Mouse (Mus musculus) ES-Bruce4 (cell line): ENCODE data around the gene Rnf5.

Experiments
- CTCF ChIP-seq: IDR thresholded peaks from one replicate; pipeline ENCODE4 v1.8.1; 2011; ENCODE audit warnings: low read depth, low read length
- EP300 ChIP-seq: IDR thresholded peaks from 2 replicates; pipeline ENCODE4 v1.6.1; 2011; ENCODE audit warnings: low read depth, low read length; ENCODE audit not compliant: insufficient read depth
- POLR2A ChIP-seq: IDR thresholded peaks from one replicate; pipeline ENCODE4 v1.8.1; 2011; ENCODE audit warnings: low read length; ENCODE audit not compliant: insufficient read depth

GRCm38 (mm10) chr17:34563354-34563753, 40.1 kb downstream of the Rnf5 start:
- no peak for TF ChIP-seq CTCF
- no peak for TF ChIP-seq POLR2A
- TF ChIP-seq EP300: no peak
